Mouse (Mus musculus): Measurements from ENCODE around the gene Tcap. TPM values are rescaled to one million over a fixed set of nuclear protein-coding genes. Genes with fewer than 3 reads are reported as not detected.

Tcap gene
- polyA plus RNA-seq, 1 experiment from 2014 or later, result 9.3 TPM

DNA sequence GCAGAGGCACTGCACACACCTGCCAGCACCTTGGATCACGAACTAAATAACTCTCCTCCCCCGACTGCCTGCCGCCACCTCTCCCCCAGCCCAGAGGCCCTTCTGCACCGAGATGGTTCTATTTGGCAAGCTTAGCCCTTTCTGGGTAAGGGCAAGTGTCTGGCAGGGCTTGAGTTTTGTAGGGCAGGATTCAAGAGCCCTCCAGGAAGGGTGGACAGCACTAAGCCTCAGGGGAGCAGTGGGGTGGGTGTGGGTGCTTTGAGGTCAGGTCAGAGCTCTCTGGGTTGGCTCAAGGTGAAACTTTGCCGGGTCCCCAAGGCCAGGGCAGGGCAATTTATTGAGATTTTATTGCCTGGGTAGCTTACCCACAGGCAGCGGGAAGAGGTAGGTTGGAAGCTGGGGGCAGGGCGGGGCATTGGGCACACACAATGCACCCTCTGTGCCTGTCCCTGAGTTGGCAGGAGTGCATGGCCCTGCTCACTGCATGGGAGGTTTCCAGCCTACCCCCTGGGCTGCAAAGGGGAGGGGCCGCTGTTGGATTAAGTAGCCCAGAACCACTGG, 29.9 kb upstream of the Tcap start:
- no peaks in the 10 kb centered on the region for H3K9me3 ChIP-seq (replicated peaks; ENCODE audit: control insufficient read depth, low read length)
- no peak overlapping the region for H3K4me2 ChIP-seq (ENCODE audit: low read depth, low read length)
- H3K36me3 ChIP-seq (ENCODE audit: control insufficient read depth, insufficient read depth, low read length), result no peaks in the 10 kb centered on the region
- peaks cover 17% of the 10 kb centered on the region for H3K4me1 ChIP-seq (ENCODE audit: control insufficient read depth, insufficient read depth, low read length)
- H3K27ac ChIP-seq (ENCODE audit: low read length), result no peak overlapping the region
- ATAC-seq (ENCODE audit: insufficient read depth, low FRiP score), result no peak
- no peak overlapping the region for H3K9ac ChIP-seq (ENCODE audit: low read length)
- WGBS, result 33% methylated on average over 8 of the region's 8 CpGs
- peaks cover 30% of the 10 kb centered on the region for H3K27me3 ChIP-seq (ENCODE audit: control insufficient read depth, insufficient read depth, low read length)
- no peak overlapping the region for H3K4me3 ChIP-seq (replicated peaks; ENCODE audit: low read length)

- Histone ChIP-seq H3K27ac (ENCODE audit: low read length) (no peak overlapping the region), H3K4me1 (ENCODE audit: control insufficient read depth, insufficient read depth, low read length) (peaks cover 24% of the 10 kb centered on the region), H3K4me3 (replicated peaks; ENCODE audit: low read length) (no peak overlapping the region), H3K4me2 (ENCODE audit: low read depth, low read length) (no peak overlapping the region), H3K36me3 (ENCODE audit: control insufficient read depth, insufficient read depth, low read length) (no peaks in the 10 kb centered on the region), H3K27me3 (ENCODE audit: control insufficient read depth, insufficient read depth, low read length) (peaks cover 23% of the 10 kb centered on the region), H3K9ac (ENCODE audit: low read length) (no peak overlapping the region), H3K9me3 (replicated peaks; ENCODE audit: control insufficient read depth, low read length) (no peaks in the 10 kb centered on the region)
- ATAC-seq (ENCODE audit: insufficient read depth, low FRiP score), result no peak
- 65% methylated on average over 14 of the region's 14 CpGs for WGBS
Measured at GRCm38 (mm10) chr11:98354445-98354844, 29.2 kb upstream of the Tcap start.

DNA sequence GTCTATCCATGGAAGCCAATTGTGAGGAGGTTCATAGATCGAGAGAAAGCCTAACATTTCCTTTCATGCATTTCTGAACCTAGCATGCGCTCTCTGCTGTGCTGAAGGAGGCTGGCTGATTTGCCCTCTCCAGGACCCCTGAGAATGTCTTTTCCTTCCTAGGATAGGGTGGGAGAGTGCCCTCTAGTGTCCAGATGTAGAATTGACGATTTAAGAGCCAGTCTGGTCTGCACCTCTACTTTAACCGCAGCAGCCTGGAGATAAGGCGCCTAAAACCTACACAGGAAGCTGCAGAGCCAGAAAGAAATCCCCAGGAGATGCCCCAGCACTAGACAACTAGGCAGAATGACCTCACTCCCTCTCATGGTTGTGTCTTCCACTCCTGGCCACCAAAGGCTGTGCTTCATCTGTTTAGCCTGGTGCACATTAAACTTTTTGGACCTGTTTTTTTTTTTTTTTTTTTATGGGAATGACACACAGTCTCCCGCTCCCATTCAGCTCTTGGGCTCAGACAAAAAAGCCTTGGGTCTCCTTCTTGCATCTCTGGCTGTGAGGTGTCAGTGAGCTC, 27.8 kb upstream of the Tcap start:
- Histone ChIP-seq H3K4me3 (replicated peaks; ENCODE audit: low read length) (no peak overlapping the region), H3K4me2 (ENCODE audit: low read depth, low read length) (no peak overlapping the region), H3K9me3 (replicated peaks; ENCODE audit: control insufficient read depth, low read length) (no peaks in the 10 kb centered on the region), H3K27ac (ENCODE audit: low read length) (peak overlapping the region; percentile 94; the same call in 1 of the 2 replicates), H3K27me3 (ENCODE audit: control insufficient read depth, insufficient read depth, low read length) (peaks cover 11% of the 10 kb centered on the region), H3K4me1 (ENCODE audit: control insufficient read depth, insufficient read depth, low read length) (peaks cover 29% of the 10 kb centered on the region), H3K36me3 (ENCODE audit: control insufficient read depth, insufficient read depth, low read length) (no peaks in the 10 kb centered on the region), H3K9ac (ENCODE audit: low read length) (no peak overlapping the region)
- 11% methylated on average over 6 of the region's 6 CpGs for WGBS
- no peak for ATAC-seq (ENCODE audit: insufficient read depth, low FRiP score)

DNA sequence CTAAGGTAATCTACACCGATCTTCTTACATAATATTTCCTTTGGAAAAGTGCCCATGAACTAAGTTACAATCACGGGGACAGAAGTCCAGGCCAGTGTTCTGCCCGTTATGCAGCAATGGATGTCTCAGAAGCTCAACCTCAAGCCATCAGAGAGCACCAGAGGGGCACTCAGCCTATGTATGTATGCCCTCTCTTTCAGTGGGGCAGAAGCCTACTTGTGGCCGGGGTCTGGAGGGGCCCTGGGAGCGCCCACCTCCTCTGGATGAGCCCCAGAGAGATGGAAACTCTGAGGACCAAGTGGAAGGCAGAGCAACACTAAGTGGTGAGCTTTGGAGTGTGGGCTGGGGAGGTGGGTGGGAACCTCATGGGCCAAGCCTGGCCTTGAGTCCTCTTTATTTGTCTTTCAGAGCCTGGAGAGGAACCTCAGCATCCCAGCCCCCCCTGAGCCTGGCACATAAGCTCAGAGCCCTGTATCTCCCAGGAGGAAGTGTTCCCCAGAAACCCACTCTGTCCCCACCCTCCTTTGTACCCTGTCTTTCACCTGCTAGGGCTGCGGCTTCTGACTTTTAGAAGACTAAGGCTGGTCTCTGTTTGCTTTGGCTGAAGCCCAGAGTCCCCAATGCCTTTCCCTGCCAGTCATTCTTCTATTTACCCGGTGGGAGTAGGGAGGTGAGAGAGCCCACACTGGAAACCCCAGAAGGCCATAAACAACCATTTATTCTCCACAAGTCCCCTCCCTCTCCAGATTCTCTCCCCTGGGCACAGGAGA, 26.8 kb upstream of the Tcap start:
- peak; percentile 63 for ATAC-seq (ENCODE audit: insufficient read depth, low FRiP score)
- Histone ChIP-seq H3K4me1 (ENCODE audit: control insufficient read depth, insufficient read depth, low read length) (peaks cover 33% of the 10 kb centered on the region), H3K4me2 (ENCODE audit: low read depth, low read length) (peak overlapping the region; percentile 73)

GRCm38 (mm10) chr11:98357396-98358160, 26.0 kb upstream of the Tcap start:
- H3K4me2 ChIP-seq (ENCODE audit: low read depth, low read length), result peak overlapping the region; percentile 73
- H3K36me3 ChIP-seq (ENCODE audit: control insufficient read depth, insufficient read depth, low read length), result no peaks in the 10 kb centered on the region
- ATAC-seq (ENCODE audit: insufficient read depth, low FRiP score), result no peak; the same call in 1 of the 2 replicates
- H3K9ac ChIP-seq (ENCODE audit: low read length), result peak overlapping the region; percentile 64
- H3K9me3 ChIP-seq (replicated peaks; ENCODE audit: control insufficient read depth, low read length), result no peaks in the 10 kb centered on the region
- H3K27ac ChIP-seq (ENCODE audit: low read length), result peak overlapping the region; percentile 94
- WGBS, result 5% methylated on average over 13 of the region's 13 CpGs
- peak overlapping the region; percentile 80 for H3K4me3 ChIP-seq (replicated peaks; ENCODE audit: low read length)
- peaks cover 33% of the 10 kb centered on the region for H3K4me1 ChIP-seq (ENCODE audit: control insufficient read depth, insufficient read depth, low read length)
- H3K27me3 ChIP-seq (ENCODE audit: control insufficient read depth, insufficient read depth, low read length), result no peaks in the 10 kb centered on the region

More for the DNA sequence above, 26.8 kb upstream of the Tcap start:
- peaks cover under 1% of the 10 kb centered on the region; the same call in 1 of the 2 replicates for H3K27me3 ChIP-seq (ENCODE audit: control insufficient read depth, insufficient read depth, low read length)
- no peaks in the 10 kb centered on the region for H3K9me3 ChIP-seq (replicated peaks; ENCODE audit: control insufficient read depth, low read length)
- H3K9ac ChIP-seq (ENCODE audit: low read length), result no peak overlapping the region; the same call in 1 of the 2 replicates
- H3K4me3 ChIP-seq (replicated peaks; ENCODE audit: low read length), result no peak overlapping the region
- H3K36me3 ChIP-seq (ENCODE audit: control insufficient read depth, insufficient read depth, low read length), result no peaks in the 10 kb centered on the region
- peak overlapping the region; percentile 94 for H3K27ac ChIP-seq (ENCODE audit: low read length)
- 66% methylated on average over 7 of the region's 7 CpGs for WGBS

GRCm38 (mm10) chr11:98358161-98359083, 25.2 kb upstream of the Tcap start, which contains the start of gene Stard3:
TSS of gene Stard3 (plus strand) at chr11:98358368.
- peak; percentile 87 for ATAC-seq (ENCODE audit: insufficient read depth, low FRiP score)
- peak within 1 kb of the TSS; percentile 73 for H3K4me2 ChIP-seq (ENCODE audit: low read depth, low read length)
- H3K27ac ChIP-seq (ENCODE audit: low read length), result peak within 1 kb of the TSS; percentile 94
- under 1% methylated on average over 56 of the region's 60 CpGs for WGBS
- H3K4me1 ChIP-seq (ENCODE audit: control insufficient read depth, insufficient read depth, low read length), result peaks cover 33% of the 10 kb centered on the region
- no peaks in the 10 kb centered on the region for H3K9me3 ChIP-seq (replicated peaks; ENCODE audit: control insufficient read depth, low read length)
- H3K36me3 ChIP-seq (ENCODE audit: control insufficient read depth, insufficient read depth, low read length), result no peaks in the 10 kb centered on the region
- peak within 1 kb of the TSS; percentile 80 for H3K4me3 ChIP-seq (replicated peaks; ENCODE audit: low read length)
- H3K9ac ChIP-seq (ENCODE audit: low read length), result peak within 1 kb of the TSS; percentile 86
- H3K27me3 ChIP-seq (ENCODE audit: control insufficient read depth, insufficient read depth, low read length), result no peaks in the 10 kb centered on the region

GRCm38 (mm10) chr11:98360866-98361521, 22.6 kb upstream of the Tcap start:
- Histone ChIP-seq H3K9ac (ENCODE audit: low read length) (peak overlapping the region; percentile 37; the same call in 1 of the 2 replicates), H3K27ac (ENCODE audit: low read length) (peak overlapping the region; percentile 34; the same call in 1 of the 2 replicates), H3K36me3 (ENCODE audit: control insufficient read depth, insufficient read depth, low read length) (no peaks in the 10 kb centered on the region), H3K4me1 (ENCODE audit: control insufficient read depth, insufficient read depth, low read length) (peaks cover 36% of the 10 kb centered on the region), H3K4me2 (ENCODE audit: low read depth, low read length) (no peak overlapping the region), H3K9me3 (replicated peaks; ENCODE audit: control insufficient read depth, low read length) (no peaks in the 10 kb centered on the region), H3K4me3 (replicated peaks; ENCODE audit: low read length) (no peak overlapping the region), H3K27me3 (ENCODE audit: control insufficient read depth, insufficient read depth, low read length) (no peaks in the 10 kb centered on the region)
- 69% methylated on average over 9 of the region's 9 CpGs for WGBS
- ATAC-seq (ENCODE audit: insufficient read depth, low FRiP score), result no peak

- H3K9me3 ChIP-seq (replicated peaks; ENCODE audit: control insufficient read depth, low read length), result no peaks in the 10 kb centered on the region
- no peak overlapping the region for H3K4me3 ChIP-seq (replicated peaks; ENCODE audit: low read length)
- no peak for ATAC-seq (ENCODE audit: insufficient read depth, low FRiP score)
- H3K4me1 ChIP-seq (ENCODE audit: control insufficient read depth, insufficient read depth, low read length), result peaks cover 22% of the 10 kb centered on the region
- H3K9ac ChIP-seq (ENCODE audit: low read length), result no peak overlapping the region
- H3K36me3 ChIP-seq (ENCODE audit: control insufficient read depth, insufficient read depth, low read length), result no peaks in the 10 kb centered on the region
- 67% methylated on average over 5 of the region's 5 CpGs for WGBS
- peak overlapping the region; percentile 22; the same call in 1 of the 2 replicates for H3K27ac ChIP-seq (ENCODE audit: low read length)
- H3K4me2 ChIP-seq (ENCODE audit: low read depth, low read length), result no peak overlapping the region
- H3K27me3 ChIP-seq (ENCODE audit: control insufficient read depth, insufficient read depth, low read length), result no peaks in the 10 kb centered on the region
Measured at GRCm38 (mm10) chr11:98363817-98364216, 19.8 kb upstream of the Tcap start.
